Mouse (Mus musculus) cortical plate, adult 2 months (tissue): ENCODE data around the gene Prtg. TPM values are rescaled to one million over a fixed set of nuclear protein-coding genes. Genes with fewer than 3 reads are reported as not detected.

Experiments
- H3K27ac ChIP-seq: fragments of 200-500 bp; 2 replicates; pipeline ENCODE4 v1.5.1; 2012; ENCODE audit warnings: low read length, control low read depth, inconsistent platforms; ENCODE audit not compliant: insufficient read depth
- H3K4me1 ChIP-seq: fragments of 200-500 bp; 2 replicates; pipeline ENCODE4 v1.6.1; 2011; ENCODE audit warnings: low read length; ENCODE audit not compliant: control insufficient read depth, insufficient read depth
- H3K4me3 ChIP-seq: fragments of 200-500 bp; 2 replicates; pipeline ENCODE4 v1.5.1; 2011; ENCODE audit warnings: mild to moderate bottlenecking, low read length, control low read depth; ENCODE audit not compliant: insufficient read depth
- CTCF ChIP-seq: fragments of 200-500 bp; IDR thresholded peaks from 2 replicates; pipeline ENCODE4 v1.5.1; 2011; ENCODE audit warnings: mild to moderate bottlenecking, control low read depth, low read length; ENCODE audit not compliant: insufficient read depth; ENCODE audit errors: extremely low read depth
- POLR2A ChIP-seq: fragments of 200-500 bp; IDR thresholded peaks from 2 replicates; pipeline ENCODE4 v1.6.1; 2011; ENCODE audit warnings: mild to moderate bottlenecking, low read length, control low read depth; ENCODE audit not compliant: insufficient read depth; ENCODE audit errors: extremely low read depth
- polyA plus RNA-seq: library from polyadenylated mRNA; depleted of rRNA; stranded (reverse); fragments of >200 nt; gene quantifications from 2 replicates; pipeline ENCODE4 v1.2.3, GENCODE M21; 2012

Prtg gene
- polyA plus RNA-seq, 1 experiment, result 0.84 TPM

DNA sequence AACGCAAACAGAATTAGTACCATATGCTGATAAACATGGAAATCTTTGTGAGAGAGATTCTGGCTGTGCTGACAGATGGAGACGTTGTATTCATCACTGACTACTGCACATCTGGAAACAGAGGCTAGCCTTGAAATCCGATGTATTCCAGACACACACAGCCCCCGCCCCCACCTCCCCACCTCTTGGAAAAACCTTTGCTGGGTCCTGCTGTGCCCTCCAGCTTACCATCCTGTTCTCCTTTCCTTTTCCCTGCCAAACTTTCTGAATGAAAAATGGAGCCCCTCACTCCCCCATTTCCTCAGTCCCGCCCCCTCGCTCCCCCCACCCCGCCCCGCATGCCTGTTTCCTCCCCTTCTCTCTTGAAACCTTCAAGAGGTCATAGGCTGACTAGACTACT is 24.6 kb upstream of the Prtg start:
- no peak overlapping the region for H3K4me3 ChIP-seq
- H3K27ac ChIP-seq, result no peak overlapping the region
- H3K4me1 ChIP-seq, result no peaks in the 10 kb centered on the region
- TF ChIP-seq POLR2A, result no peak
- no peak for TF ChIP-seq CTCF

GRCm38 (mm10) chr9:72787732-72788131 is 18.9 kb upstream of the Prtg start:
- Histone ChIP-seq H3K4me1 (no peaks in the 10 kb centered on the region), H3K27ac (no peak overlapping the region), H3K4me3 (no peak overlapping the region)
- TF ChIP-seq POLR2A, result no peak
- TF ChIP-seq CTCF, result no peak

- Histone ChIP-seq H3K4me1 (no peaks in the 10 kb centered on the region), H3K4me3 (no peak overlapping the region), H3K27ac (no peak overlapping the region)
- TF ChIP-seq CTCF, result no peak
- no peak for TF ChIP-seq POLR2A
These were observed 16.0 kb upstream of the Prtg start for GRCm38 (mm10) chr9:72790530-72791212.

- Histone ChIP-seq H3K27ac (no peak overlapping the region), H3K4me3 (no peak overlapping the region), H3K4me1 (no peaks in the 10 kb centered on the region)
- no peak for TF ChIP-seq CTCF
- TF ChIP-seq POLR2A, result no peak
These were observed 15.5 kb upstream of the Prtg start for GRCm38 (mm10) chr9:72791213-72791582.

GRCm38 (mm10) chr9:72791681-72792080 is 15.0 kb upstream of the Prtg start:
- Histone ChIP-seq H3K4me3 (no peak overlapping the region), H3K4me1 (no peaks in the 10 kb centered on the region), H3K27ac (no peak overlapping the region)
- TF ChIP-seq POLR2A (no peak), CTCF (no peak)

- Histone ChIP-seq H3K4me3 (no peak overlapping the region), H3K27ac (no peak overlapping the region), H3K4me1 (no peaks in the 10 kb centered on the region)
- no peak for TF ChIP-seq CTCF
- TF ChIP-seq POLR2A, result no peak
These were observed 11.4 kb upstream of the Prtg start for GRCm38 (mm10) chr9:72795243-72795642.

GRCm38 (mm10) chr9:72797136-72797621 is 9.5 kb upstream of the Prtg start:
- Histone ChIP-seq H3K4me3 (no peak overlapping the region), H3K4me1 (no peaks in the 10 kb centered on the region), H3K27ac (no peak overlapping the region)
- TF ChIP-seq POLR2A (no peak), CTCF (no peak)

GRCm38 (mm10) chr9:72803280-72803679 is 3.4 kb upstream of the Prtg start:
- no peaks in the 10 kb centered on the region for H3K4me1 ChIP-seq
- H3K4me3 ChIP-seq, result no peak overlapping the region
- TF ChIP-seq POLR2A (no peak), CTCF (no peak)
- no peak overlapping the region for H3K27ac ChIP-seq

- Histone ChIP-seq H3K4me1 (no peaks in the 10 kb centered on the region), H3K4me3 (peak overlapping the region; percentile 83; the same call in 1 of the 2 replicates), H3K27ac (no peak overlapping the region)
- TF ChIP-seq CTCF (no peak), POLR2A (no peak)
These were observed 528 bp upstream of the Prtg start for GRCm38 (mm10) chr9:72806146-72806545.

DNA sequence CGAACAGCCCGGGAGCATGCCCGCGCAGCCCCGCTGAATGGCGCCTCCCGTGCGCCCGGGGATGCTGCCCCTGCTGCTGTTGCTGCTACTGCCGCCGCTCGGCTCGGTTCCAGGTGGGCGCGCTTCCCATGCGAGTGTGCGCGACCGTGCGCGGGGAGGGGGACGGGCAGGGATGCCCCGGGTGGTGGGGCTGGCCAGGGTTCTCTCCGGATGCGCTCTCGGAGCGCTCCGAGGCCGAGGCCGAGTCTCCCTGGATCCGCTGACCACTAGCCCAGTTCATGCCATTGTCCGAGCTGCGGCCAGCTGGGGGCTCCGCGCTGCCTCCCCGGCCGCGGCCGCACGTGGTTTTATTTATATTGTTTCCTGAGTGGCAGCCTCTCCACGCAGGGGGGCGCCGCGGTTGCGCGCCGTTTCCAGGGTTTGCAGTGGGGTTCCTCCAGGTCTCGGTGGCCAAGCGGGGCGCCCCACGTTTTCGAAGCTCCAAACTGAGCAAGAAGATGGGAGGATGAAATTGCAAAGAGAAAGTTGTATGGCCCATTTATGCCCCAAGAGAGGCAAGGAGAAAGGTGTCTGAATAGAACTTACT is 839 bp downstream of the Prtg start:
- Histone ChIP-seq H3K4me1 (no peaks in the 10 kb centered on the region), H3K27ac (peak overlapping the region; percentile 97), H3K4me3 (peak overlapping the region; percentile 83)
- TF ChIP-seq CTCF (no peak), POLR2A (no peak)

- peak overlapping the region; percentile 83; the same call in 1 of the 2 replicates for H3K4me3 ChIP-seq
- no peak overlapping the region for H3K27ac ChIP-seq
- H3K4me1 ChIP-seq, result no peaks in the 10 kb centered on the region
- TF ChIP-seq CTCF, result no peak
- no peak for TF ChIP-seq POLR2A
These were observed 1.5 kb downstream of the Prtg start for GRCm38 (mm10) chr9:72808176-72808575.
